Mouse (Mus musculus) lung, embryonic 14.5 days (tissue): ENCODE results near the gene Csf3r. TPM values are rescaled to one million over a fixed set of nuclear protein-coding genes. Genes with fewer than 3 reads are reported as not detected.

ENCODE experiments used
- ATAC-seq: fragments of 200-750 bp; cut with Nextera tagmentation; 2 replicates; pipeline ENCODE4 v1.8.0; 2017; ENCODE audit warnings: mild to moderate bottlenecking, moderate TSS enrichment, moderate library complexity; ENCODE audit not compliant: insufficient read depth
- DNase-seq: peaks from one replicate; pipeline ENCODE4 v3.0.0-alpha.2; 2015
- H3K27ac ChIP-seq: fragments of 300-500 bp; sonication (generic); 2 replicates; pipeline ENCODE4 v1.5.1; 2014; ENCODE audit warnings: low read depth, mild to moderate bottlenecking, moderate library complexity
- H3K27me3 ChIP-seq: fragments of 300-500 bp; sonication (generic); 2 replicates; pipeline ENCODE4 v1.6.1; 2014; ENCODE audit warnings: low read length, control low read depth; ENCODE audit not compliant: insufficient read depth
- H3K36me3 ChIP-seq: fragments of 300-500 bp; sonication (generic); 2 replicates; pipeline ENCODE4 v1.6.1; 2014; ENCODE audit warnings: control low read depth; ENCODE audit not compliant: insufficient read depth
- H3K4me1 ChIP-seq: fragments of 300-500 bp; sonication (generic); 2 replicates; pipeline ENCODE4 v1.6.1; 2014; ENCODE audit warnings: antibody characterized with exemption, control low read depth; ENCODE audit not compliant: insufficient read depth
- H3K4me2 ChIP-seq: fragments of 300-500 bp; sonication (generic); 2 replicates; pipeline ENCODE4 v1.6.1; 2014; ENCODE audit warnings: mild to moderate bottlenecking
- H3K4me3 ChIP-seq: fragments of 300-500 bp; sonication (generic); 2 replicates; pipeline ENCODE4 v1.5.1; 2014; ENCODE audit warnings: low read depth, low read length
- H3K9ac ChIP-seq: fragments of 300-500 bp; sonication (generic); 2 replicates; pipeline ENCODE4 v1.6.1; 2014
- H3K9me3 ChIP-seq: fragments of 300-500 bp; sonication (generic); 2 replicates; pipeline ENCODE4 v1.6.1; 2016; ENCODE audit warnings: low read depth, low read length, control low read depth
- CTCF ChIP-seq: IDR thresholded peaks from 2 replicates; pipeline ENCODE4 v1.5.1; 2016; ENCODE audit warnings: antibody characterized with exemption, low read depth
- WGBS: fragments of 180-500 bp; shearing (Covaris S2); extraction: QIAGEN DNeasy Blood & Tissue Kit; methylation state at CpG from one replicate; pipeline ENCODE4 v1.1.7; 2014; 5-methylcytosine and 5-hydroxymethylcytosine counted together
- polyA plus RNA-seq: library from polyadenylated mRNA; unstranded; fragments of >200 nt; fragmentation: Nextera tagmentation; extraction: Ambion mirVana; gene quantifications from 2 replicates; pipeline ENCODE4 v1.2.1, GENCODE M21; 2014

Csf3r gene
- polyA plus RNA-seq, 1 experiment from 2014 or later: 2.3 TPM

GRCm38 (mm10) chr4:126091873-126092272 is 67.5 kb downstream of the Csf3r start:
- ATAC-seq (no peak), DNase-seq (no peak)
- Histone ChIP-seq H3K4me3 (no peak overlapping the region), H3K9me3 (no peaks in the 10 kb centered on the region), H3K4me2 (no peak overlapping the region), H3K27ac (no peak overlapping the region), H3K9ac (no peak overlapping the region), H3K27me3 (no peaks in the 10 kb centered on the region), H3K4me1 (no peaks in the 10 kb centered on the region), H3K36me3 (no peaks in the 10 kb centered on the region)
- TF ChIP-seq CTCF: no peak
- WGBS: 60% methylated on average over 8 of the region's 8 CpGs

Other genes with a start within 250 kb of the Csf3r start
- gene Mrps15, start 22.4 kb downstream of the Csf3r start, polyA plus RNA-seq: 134 and 138 TPM in 2 replicates
- gene Oscp1, start 34.0 kb downstream of the Csf3r start, polyA plus RNA-seq: 18.1 TPM in 2 replicates
- gene Lsm10, start 72.1 kb downstream of the Csf3r start, polyA plus RNA-seq: 50.2 and 50.6 TPM in 2 replicates
- gene Stk40, start 79.4 kb downstream of the Csf3r start, polyA plus RNA-seq: 30.7 and 38.0 TPM in 2 replicates
- gene Eva1b, start 123.2 kb downstream of the Csf3r start, polyA plus RNA-seq: 92.6 and 97.8 TPM in 2 replicates
- 5.7 and 7.0 TPM in 2 replicates for gene Sh3d21, start 138.9 kb downstream of the Csf3r start, polyA plus RNA-seq
- 262 and 268 TPM in 2 replicates for gene Thrap3, start 178.2 kb downstream of the Csf3r start, polyA plus RNA-seq
- gene Map7d1, start 231.8 kb downstream of the Csf3r start, polyA plus RNA-seq: 50.7 and 61.1 TPM in 2 replicates
- 26.7 and 28.9 TPM in 2 replicates for gene Trappc3, start 237.8 kb downstream of the Csf3r start, polyA plus RNA-seq